Mouse (Mus musculus) hindbrain, postnatal 0 days (tissue): ENCODE data around the gene Gng12. TPM values are rescaled to one million over a fixed set of nuclear protein-coding genes. Genes with fewer than 3 reads are reported as not detected.

ENCODE experiments used
- ATAC-seq: fragments of 200-750 bp; cut with Nextera tagmentation; 2 replicates; pipeline ENCODE4 v1.8.0; 2017; ENCODE audit warnings: mild to moderate bottlenecking, moderate TSS enrichment, moderate library complexity
- DNase-seq: peaks from one replicate; pipeline ENCODE4 v3.0.0-alpha.2; 2015; ENCODE audit warnings: low spot score
- H3K27ac ChIP-seq: fragments of 300-500 bp; sonication (generic); 2 replicates; pipeline ENCODE4 v1.5.1; 2014; ENCODE audit warnings: mild to moderate bottlenecking
- H3K27me3 ChIP-seq: fragments of 300-500 bp; sonication (generic); 2 replicates; pipeline ENCODE4 v1.6.1; 2014; ENCODE audit warnings: low read length, mixed read lengths; ENCODE audit not compliant: insufficient read depth
- H3K36me3 ChIP-seq: fragments of 300-500 bp; sonication (generic); 2 replicates; pipeline ENCODE4 v1.6.1; 2014; ENCODE audit warnings: low read length, mixed read lengths; ENCODE audit not compliant: insufficient read depth
- H3K4me1 ChIP-seq: fragments of 300-500 bp; sonication (generic); 2 replicates; pipeline ENCODE4 v1.6.1; 2014; ENCODE audit warnings: antibody characterized with exemption, low read length, mixed read lengths; ENCODE audit not compliant: insufficient read depth
- H3K4me2 ChIP-seq: fragments of 300-500 bp; sonication (generic); 2 replicates; pipeline ENCODE4 v1.6.1; 2014; ENCODE audit warnings: low read depth, mild to moderate bottlenecking, low read length, moderate library complexity, mixed read lengths
- H3K4me3 ChIP-seq: fragments of 300-500 bp; sonication (generic); 2 replicates; pipeline ENCODE4 v1.5.1; 2014; ENCODE audit warnings: low read length
- H3K9ac ChIP-seq: fragments of 300-500 bp; sonication (generic); replicated peaks from 2 replicates; pipeline ENCODE4 v1.6.1; 2014; ENCODE audit warnings: mild to moderate bottlenecking, low read length, moderate library complexity, mixed read lengths
- H3K9me3 ChIP-seq: fragments of 300-500 bp; sonication (generic); 2 replicates; pipeline ENCODE4 v1.6.1; 2016; ENCODE audit warnings: low read length, mixed read lengths
- CTCF ChIP-seq: IDR thresholded peaks from 2 replicates; pipeline ENCODE4 v1.5.1; 2016; ENCODE audit warnings: antibody characterized with exemption, control low read depth, low read depth
- WGBS: fragments of 180-500 bp; shearing (Covaris S2); extraction: QIAGEN DNeasy Blood & Tissue Kit; methylation state at CpG from one replicate; pipeline ENCODE4 v1.1.7; 2014; 5-methylcytosine and 5-hydroxymethylcytosine counted together
- polyA plus RNA-seq: library from polyadenylated mRNA; unstranded; fragments of >200 nt; fragmentation: Nextera tagmentation; extraction: Ambion mirVana; gene quantifications from 2 replicates; pipeline ENCODE4 v1.2.1, GENCODE M21; 2015
- total RNA-seq: library from RNA; depleted of rRNA; stranded (reverse); fragments of >200 nt; gene quantifications from 2 replicates; pipeline ENCODE4 v1.2.3, GENCODE M21; 2014

The Gng12 gene
- total and polyA plus RNA-seq, 2 experiments from 2014 or later, result 43.5 to 91.4 TPM

DNA sequence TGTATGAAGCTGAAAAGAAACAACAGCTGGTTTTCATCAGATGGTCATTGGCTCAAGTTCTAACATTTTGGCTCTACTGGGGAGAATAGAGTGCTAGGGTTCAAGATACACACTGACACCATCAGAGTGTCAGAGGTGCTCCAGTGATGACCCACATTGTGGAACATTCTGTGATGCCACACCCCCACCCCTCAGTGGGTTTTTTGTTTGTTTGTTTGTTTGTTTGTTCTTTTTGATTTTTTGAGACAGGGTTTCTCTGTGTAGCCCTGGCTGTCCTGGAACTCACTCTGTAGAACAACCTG, 115.0 kb downstream of the Gng12 start:
- Histone ChIP-seq H3K36me3 (no peaks in the 10 kb centered on the region), H3K27ac (peak overlapping the region; percentile 54; the same call in 1 of the 2 replicates), H3K27me3 (no peaks in the 10 kb centered on the region), H3K9ac (no peak overlapping the region), H3K4me3 (no peak overlapping the region), H3K9me3 (no peaks in the 10 kb centered on the region), H3K4me1 (no peaks in the 10 kb centered on the region), H3K4me2 (no peak overlapping the region)
- DNase-seq (no peak), ATAC-seq (no peak)
- no peak for TF ChIP-seq CTCF

DNA sequence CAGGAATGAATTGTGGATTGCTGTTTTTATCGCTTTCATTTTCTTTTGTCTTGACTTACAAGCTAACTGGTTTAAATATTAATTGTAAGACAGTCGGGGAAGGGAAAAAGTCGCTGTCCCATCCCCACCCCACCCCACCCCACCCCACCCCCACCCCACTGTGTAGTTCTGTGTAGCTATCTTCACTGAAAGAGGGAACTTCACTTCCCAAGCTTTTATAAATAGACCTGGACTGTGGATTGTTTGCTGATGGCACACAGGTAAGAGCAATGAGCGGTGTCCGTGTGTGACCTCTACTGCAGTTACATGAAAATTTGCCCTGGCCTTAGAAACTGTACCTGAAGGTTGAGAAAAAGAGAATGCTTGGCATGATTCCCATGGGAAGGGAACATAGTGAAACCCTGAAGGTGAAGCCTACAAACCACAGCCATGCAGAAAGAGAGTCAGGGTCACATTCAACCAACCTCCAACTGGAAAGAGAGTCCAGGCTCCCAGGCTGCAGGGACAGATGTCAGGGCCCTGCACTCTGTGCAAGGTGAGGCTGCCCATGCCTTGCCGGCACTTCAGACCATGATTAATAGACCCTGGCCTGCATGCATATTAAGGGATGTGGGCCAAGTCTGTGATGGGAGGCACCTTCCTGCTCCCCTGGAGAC, 117.2 kb downstream of the Gng12 start:
- H3K4me1 ChIP-seq, result no peaks in the 10 kb centered on the region
- no peak overlapping the region for H3K9ac ChIP-seq
- H3K27ac ChIP-seq, result no peak overlapping the region
- 93% methylated on average over 6 of the region's 6 CpGs for WGBS
- DNase-seq (no peak), ATAC-seq (no peak)
- H3K27me3 ChIP-seq, result no peaks in the 10 kb centered on the region
- H3K9me3 ChIP-seq, result no peaks in the 10 kb centered on the region
- no peaks in the 10 kb centered on the region for H3K36me3 ChIP-seq
- no peak overlapping the region for H3K4me2 ChIP-seq
- no peak for TF ChIP-seq CTCF
- no peak overlapping the region for H3K4me3 ChIP-seq

DNA sequence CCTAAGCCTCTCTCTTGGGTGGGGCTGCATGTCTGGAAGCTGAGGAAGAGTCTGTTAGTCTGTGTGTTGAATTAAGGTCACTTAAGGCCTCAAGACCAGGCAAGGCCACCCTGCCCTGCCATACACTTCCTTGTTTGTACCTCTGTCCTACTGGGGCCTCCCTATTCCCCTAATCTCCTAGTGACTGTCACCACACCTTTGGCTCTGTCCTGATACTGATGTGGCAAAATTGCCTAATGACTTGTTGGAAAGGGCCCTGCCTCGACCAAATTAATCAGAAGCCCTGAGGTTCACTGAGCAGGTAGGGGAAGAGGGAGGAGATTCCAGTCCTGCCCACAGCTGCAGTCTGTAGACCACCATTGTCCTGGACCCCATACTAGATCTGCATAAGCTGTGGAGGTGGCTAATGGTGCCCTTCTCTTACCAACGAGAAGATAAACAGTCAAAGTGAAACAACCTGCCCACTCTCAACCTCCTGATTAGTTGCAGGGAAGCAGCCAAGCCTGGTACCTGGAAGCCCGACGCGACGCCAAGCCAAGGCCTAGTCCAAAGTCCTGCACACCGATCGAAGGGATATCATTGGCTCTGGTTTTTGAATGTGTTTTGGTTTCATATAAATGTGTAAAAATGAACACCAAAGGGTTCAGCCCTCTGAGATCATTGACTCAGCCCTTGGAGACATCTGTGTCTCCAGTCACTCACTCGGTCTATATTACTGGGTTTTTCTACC, 117.9 kb downstream of the Gng12 start:
- 91% methylated on average over 9 of the region's 9 CpGs for WGBS
- ATAC-seq, result no peak

DNA sequence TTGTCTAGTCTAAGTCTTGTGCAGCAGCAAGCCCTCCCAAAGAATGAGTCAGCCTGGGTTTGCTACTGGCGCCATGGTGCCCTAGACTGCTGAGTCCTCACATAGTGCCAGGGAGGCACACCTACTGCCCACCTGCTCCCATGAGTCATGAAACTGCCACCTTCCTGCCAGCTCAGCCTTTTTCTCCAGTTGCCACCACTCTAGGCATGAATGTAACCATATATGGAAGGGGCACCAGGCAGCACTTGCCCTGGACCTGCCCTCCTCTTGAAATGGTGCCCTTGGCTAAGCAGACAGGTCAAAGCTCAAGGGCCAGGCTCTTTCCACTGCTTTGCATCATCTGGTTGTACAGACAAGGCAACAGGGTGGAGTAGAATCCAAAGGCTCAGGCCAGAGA, 118.5 kb downstream of the Gng12 start:
- Histone ChIP-seq H3K27me3 (no peaks in the 10 kb centered on the region), H3K4me1 (no peaks in the 10 kb centered on the region), H3K27ac (no peak overlapping the region), H3K4me2 (no peak overlapping the region), H3K4me3 (no peak overlapping the region), H3K9me3 (no peaks in the 10 kb centered on the region), H3K9ac (no peak overlapping the region), H3K36me3 (no peaks in the 10 kb centered on the region)
- DNase-seq, result no peak
- no peak for ATAC-seq
- no peak for TF ChIP-seq CTCF
- WGBS, result 100% methylated on average over 1 of the region's 1 CpGs

More for the DNA sequence above, 117.9 kb downstream of the Gng12 start:
- no peaks in the 10 kb centered on the region for H3K9me3 ChIP-seq
- TF ChIP-seq CTCF, result no peak
- no peak overlapping the region for H3K27ac ChIP-seq
- no peak overlapping the region for H3K4me3 ChIP-seq
- H3K9ac ChIP-seq, result no peak overlapping the region
- no peak overlapping the region for H3K4me2 ChIP-seq
- no peak for DNase-seq
- no peaks in the 10 kb centered on the region for H3K27me3 ChIP-seq
- H3K4me1 ChIP-seq, result no peaks in the 10 kb centered on the region
- H3K36me3 ChIP-seq, result no peaks in the 10 kb centered on the region

DNA sequence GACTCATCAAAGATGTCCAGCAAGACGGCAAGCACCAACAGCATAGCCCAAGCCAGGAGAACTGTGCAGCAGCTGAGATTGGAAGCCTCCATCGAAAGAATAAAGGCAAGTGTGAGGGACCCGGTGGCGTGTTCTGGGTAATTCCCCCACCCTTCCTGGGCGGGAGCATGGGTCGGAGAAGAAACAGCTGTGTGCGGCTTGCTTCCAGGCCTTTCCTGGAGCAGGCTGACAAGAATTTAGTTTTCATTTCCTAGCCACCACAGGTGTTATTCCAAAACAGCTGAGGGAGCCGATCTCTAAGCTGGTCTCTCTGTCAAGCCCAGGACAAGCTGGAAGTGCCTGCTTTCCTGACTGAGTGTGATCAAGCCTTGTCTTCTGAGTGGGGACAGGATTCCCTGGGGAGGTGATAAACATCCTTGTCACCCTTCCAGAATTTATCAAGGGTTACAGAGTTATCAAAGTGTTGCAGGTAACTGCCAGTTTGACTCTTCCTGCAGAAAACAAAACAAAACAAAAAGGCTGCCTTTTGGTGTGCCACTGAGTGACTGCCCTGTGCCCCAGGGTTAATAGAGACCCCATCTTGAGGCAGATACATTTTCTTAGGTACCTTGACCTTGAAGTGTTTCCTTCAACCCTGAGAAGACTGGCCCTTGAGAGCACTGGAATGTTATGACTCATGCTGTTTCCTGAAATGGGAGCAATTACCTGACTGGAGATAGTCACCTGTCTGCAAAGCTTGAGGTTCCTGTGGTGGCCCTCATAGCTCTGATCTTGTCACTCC, 119.7 kb downstream of the Gng12 start:
- no peak overlapping the region for H3K4me2 ChIP-seq
- H3K27me3 ChIP-seq, result no peaks in the 10 kb centered on the region
- H3K4me3 ChIP-seq, result no peak overlapping the region
- no peak overlapping the region for H3K9ac ChIP-seq
- 75% methylated on average over 8 of the region's 8 CpGs for whole genome bisulfite sequencing
- no peaks in the 10 kb centered on the region for H3K36me3 ChIP-seq
- no peak for TF ChIP-seq CTCF
- ATAC-seq, result no peak
- H3K27ac ChIP-seq, result no peak overlapping the region
- no peaks in the 10 kb centered on the region for H3K4me1 ChIP-seq
- DNase-seq, result no peak
- no peaks in the 10 kb centered on the region for H3K9me3 ChIP-seq

DNA sequence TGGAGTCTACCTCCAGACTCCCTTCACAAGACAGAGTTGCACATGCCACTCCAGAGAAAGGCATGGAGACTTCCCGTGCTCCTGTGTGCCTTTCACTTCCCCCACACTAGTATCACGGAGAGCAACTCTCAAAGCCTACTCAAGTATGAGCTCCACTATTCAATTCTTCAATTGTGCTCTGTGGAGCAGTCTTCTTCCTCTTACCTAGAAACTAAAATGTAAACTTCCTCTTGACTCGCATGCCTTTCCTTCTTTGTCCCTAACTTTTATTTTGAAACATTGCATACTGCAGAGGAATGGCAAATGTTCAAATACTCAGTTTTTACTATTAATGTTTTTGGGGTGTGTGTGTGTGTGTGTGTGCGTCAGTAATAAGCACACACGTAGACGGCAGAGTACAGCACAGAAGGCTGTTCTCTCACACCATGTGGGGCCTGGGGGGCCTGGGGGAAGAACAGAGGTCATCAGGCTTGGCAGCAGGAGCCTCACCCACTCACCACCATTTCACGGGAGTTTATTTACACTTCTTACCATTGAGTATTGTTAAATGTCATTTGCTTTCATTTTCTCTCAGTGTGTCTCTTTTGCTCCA, 120.4 kb downstream of the Gng12 start:
- H3K9me3 ChIP-seq, result no peaks in the 10 kb centered on the region
- 63% methylated on average over 7 of the region's 7 CpGs for WGBS
- H3K9ac ChIP-seq, result no peak overlapping the region
- no peak overlapping the region for H3K27ac ChIP-seq
- H3K27me3 ChIP-seq, result no peaks in the 10 kb centered on the region
- H3K4me3 ChIP-seq, result no peak overlapping the region
- H3K4me1 ChIP-seq, result no peaks in the 10 kb centered on the region
- no peak for TF ChIP-seq CTCF
- H3K36me3 ChIP-seq, result no peaks in the 10 kb centered on the region
- no peak overlapping the region for H3K4me2 ChIP-seq
- DNase-seq (no peak), ATAC-seq (no peak)
